Mouse (Mus musculus) kidney, adult 2 months (tissue): ENCODE data around the gene Pecam1. TPM values are rescaled to one million over a fixed set of nuclear protein-coding genes. Genes with fewer than 3 reads are reported as not detected.

Experiments used
- DNase-seq: peaks from one replicate; pipeline ENCODE4 v3.0.0; 2021
- H3K27ac ChIP-seq: fragments of 200-500 bp; 2 replicates; pipeline ENCODE4 v1.5.1; 2012; ENCODE audit warnings: low read depth, low read length, control low read depth, inconsistent platforms; ENCODE audit not compliant: insufficient read depth
- H3K27me3 ChIP-seq: fragments of 200-500 bp; replicated peaks from 2 replicates; pipeline ENCODE4 v1.6.1; 2012; ENCODE audit warnings: mild to moderate bottlenecking, moderate library complexity, low read length, inconsistent platforms; ENCODE audit not compliant: control insufficient read depth, insufficient read depth
- H3K36me3 ChIP-seq: fragments of 200-500 bp; 2 replicates; pipeline ENCODE4 v1.6.1; 2012; ENCODE audit warnings: mild to moderate bottlenecking, moderate library complexity, low read length, inconsistent platforms; ENCODE audit not compliant: control insufficient read depth, insufficient read depth
- H3K4me1 ChIP-seq: fragments of 200-500 bp; 2 replicates; pipeline ENCODE4 v1.6.1; 2011; ENCODE audit warnings: low read length; ENCODE audit not compliant: control insufficient read depth, insufficient read depth
- H3K4me3 ChIP-seq: fragments of 200-500 bp; 2 replicates; pipeline ENCODE4 v1.5.1; 2011; ENCODE audit warnings: mild to moderate bottlenecking, low read depth, low read length, control low read depth; ENCODE audit not compliant: insufficient read depth
- CTCF ChIP-seq: fragments of 200-500 bp; conservative IDR thresholded peaks from 2 replicates; pipeline ENCODE4 v1.5.1; 2011; ENCODE audit warnings: low read depth, mild to moderate bottlenecking, control low read depth, low read length, moderate library complexity, mixed read lengths; ENCODE audit not compliant: insufficient read depth, insufficient read length
- POLR2A ChIP-seq: fragments of 200-500 bp; IDR thresholded peaks from one replicate; pipeline ENCODE4 v1.6.1; 2011; ENCODE audit warnings: low read depth, low read length, control low read depth
- WGBS: fragments of 180-500 bp; shearing (Covaris S2); methylation state at CpG from one replicate; pipeline ENCODE4 v1.1.7; 2018; 5-methylcytosine and 5-hydroxymethylcytosine counted together
- polyA plus RNA-seq: library from polyadenylated mRNA; depleted of rRNA; stranded (reverse); fragments of >200 nt; gene quantifications from 2 replicates; pipeline ENCODE4 v1.2.3, GENCODE M21; 2012

The Pecam1 gene
- polyA plus RNA-seq, 1 experiment, result 60.4 TPM

DNA sequence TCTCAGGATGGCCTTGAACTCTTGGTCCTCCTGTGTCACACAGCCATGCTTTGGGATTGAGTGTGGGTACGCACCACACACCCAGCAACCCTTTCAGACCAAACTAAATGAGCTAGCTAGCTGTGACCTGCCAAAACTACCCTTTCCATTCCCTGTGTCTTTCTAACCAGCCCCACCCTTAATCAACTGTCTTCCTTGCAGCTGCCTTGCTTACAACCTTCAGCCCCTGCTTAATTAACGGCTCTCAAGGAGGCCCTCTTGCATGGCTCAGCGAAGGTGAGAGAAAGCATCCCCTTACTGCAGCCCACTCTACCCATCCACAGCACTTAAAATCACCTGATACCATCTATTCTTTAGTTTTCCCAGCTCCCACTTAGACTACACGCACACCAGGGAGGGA, 73.1 kb downstream of the Pecam1 start:
- WGBS, result 82% methylated on average over 4 of the region's 4 CpGs
- TF ChIP-seq CTCF, result no peak
- TF ChIP-seq POLR2A, result no peak
- no peak overlapping the region for H3K4me3 ChIP-seq
- no peak for DNase-seq
- peak overlapping the region; percentile 6; the same call in 1 of the 2 replicates for H3K27ac ChIP-seq
- H3K27me3 ChIP-seq, result no peaks in the 10 kb centered on the region
- H3K4me1 ChIP-seq, result peaks cover 12% of the 10 kb centered on the region
- H3K36me3 ChIP-seq, result no peaks in the 10 kb centered on the region

- Histone ChIP-seq H3K27ac (peak overlapping the region; percentile 86), H3K4me3 (no peak overlapping the region), H3K4me1 (peaks cover 12% of the 10 kb centered on the region), H3K36me3 (no peaks in the 10 kb centered on the region), H3K27me3 (no peaks in the 10 kb centered on the region)
- TF ChIP-seq POLR2A (no peak), CTCF (no peak)
- no peak for DNase-seq
- 81% methylated on average over 5 of the region's 5 CpGs for WGBS
These were observed 74.6 kb downstream of the Pecam1 start for GRCm38 (mm10) chr11:106675875-106676274.

DNA sequence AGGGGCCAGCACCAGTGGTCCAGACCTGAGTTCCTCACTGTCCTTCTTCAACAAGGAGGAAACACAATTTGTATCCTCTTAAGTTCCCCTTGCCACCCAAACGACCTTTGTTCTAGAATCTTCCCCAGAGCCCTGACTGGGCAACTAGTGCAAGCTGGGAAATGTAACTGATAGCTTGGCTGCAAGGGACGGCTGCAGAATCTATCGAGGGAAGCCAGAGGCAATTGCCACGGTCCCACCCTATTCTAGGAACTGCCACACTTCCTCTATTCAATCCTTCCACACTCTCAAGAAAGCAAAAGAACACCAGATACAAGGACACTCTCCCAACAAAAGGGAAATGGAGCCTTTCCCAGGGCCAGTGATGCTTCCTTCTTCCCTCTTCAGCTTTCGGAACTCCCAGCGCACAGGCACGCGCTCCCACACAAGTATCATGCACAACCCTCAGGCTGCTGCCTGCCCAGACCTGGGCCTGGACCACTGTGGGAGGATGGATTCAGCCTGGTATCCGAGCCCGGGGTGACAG, 75.2 kb downstream of the Pecam1 start:
- Histone ChIP-seq H3K27ac (peak overlapping the region; percentile 86), H3K36me3 (no peaks in the 10 kb centered on the region), H3K4me1 (peaks cover 12% of the 10 kb centered on the region), H3K4me3 (no peak overlapping the region), H3K27me3 (no peaks in the 10 kb centered on the region)
- TF ChIP-seq POLR2A, result no peak
- no peak for TF ChIP-seq CTCF
- DNase-seq, result peak; percentile 78
- WGBS, result 35% methylated on average over 10 of the region's 10 CpGs

DNA sequence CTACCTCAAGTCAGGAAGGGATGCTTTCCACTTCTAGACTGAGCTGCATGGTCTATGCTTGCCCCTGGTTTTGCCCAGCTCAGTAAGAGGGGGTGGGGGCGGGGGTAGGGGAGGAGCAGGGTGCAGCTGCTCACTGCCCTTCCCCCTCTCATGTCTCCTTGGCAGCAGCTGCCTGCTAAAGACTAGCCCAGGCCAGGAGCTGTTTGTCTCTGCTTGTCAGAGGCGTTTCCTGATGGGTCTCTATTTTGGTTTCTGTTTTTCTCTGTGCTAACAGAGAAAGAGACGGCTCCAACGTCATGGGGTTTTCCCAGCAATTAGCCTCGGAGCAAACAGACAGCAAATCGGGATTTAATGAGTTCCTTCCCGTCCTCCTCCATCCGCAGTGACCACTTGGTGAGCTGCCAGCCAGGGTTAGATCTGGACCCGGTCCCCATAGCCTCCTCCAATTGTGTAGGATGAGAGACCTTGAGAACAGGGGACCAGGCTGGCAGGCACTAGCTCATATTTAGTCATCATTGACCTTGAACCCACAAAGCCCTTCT, 75.7 kb downstream of the Pecam1 start:
- Histone ChIP-seq H3K36me3 (no peaks in the 10 kb centered on the region), H3K27me3 (no peaks in the 10 kb centered on the region), H3K4me1 (peaks cover 12% of the 10 kb centered on the region), H3K27ac (peak overlapping the region; percentile 86), H3K4me3 (no peak overlapping the region)
- WGBS, result 8% methylated on average over 9 of the region's 9 CpGs
- TF ChIP-seq POLR2A (no peak), CTCF (no peak)
- DNase-seq, result peak; percentile 92

- Histone ChIP-seq H3K36me3 (no peaks in the 10 kb centered on the region), H3K27ac (peak overlapping the region; percentile 4; the same call in 1 of the 2 replicates), H3K4me1 (peaks cover 12% of the 10 kb centered on the region), H3K27me3 (no peaks in the 10 kb centered on the region), H3K4me3 (no peak overlapping the region)
- TF ChIP-seq CTCF (no peak), POLR2A (no peak)
- 64% methylated on average over 8 of the region's 8 CpGs for WGBS
- peak; percentile 22 for DNase-seq
These were observed 76.5 kb downstream of the Pecam1 start for GRCm38 (mm10) chr11:106673727-106674611.

- 81% methylated on average over 5 of the region's 5 CpGs for WGBS
- Histone ChIP-seq H3K27ac (no peak overlapping the region), H3K27me3 (no peaks in the 10 kb centered on the region), H3K4me1 (peaks cover 12% of the 10 kb centered on the region), H3K36me3 (no peaks in the 10 kb centered on the region), H3K4me3 (no peak overlapping the region)
- no peak for DNase-seq
- TF ChIP-seq CTCF, result no peak
- TF ChIP-seq POLR2A, result no peak
These were observed 77.4 kb downstream of the Pecam1 start for GRCm38 (mm10) chr11:106672919-106673505.

DNA sequence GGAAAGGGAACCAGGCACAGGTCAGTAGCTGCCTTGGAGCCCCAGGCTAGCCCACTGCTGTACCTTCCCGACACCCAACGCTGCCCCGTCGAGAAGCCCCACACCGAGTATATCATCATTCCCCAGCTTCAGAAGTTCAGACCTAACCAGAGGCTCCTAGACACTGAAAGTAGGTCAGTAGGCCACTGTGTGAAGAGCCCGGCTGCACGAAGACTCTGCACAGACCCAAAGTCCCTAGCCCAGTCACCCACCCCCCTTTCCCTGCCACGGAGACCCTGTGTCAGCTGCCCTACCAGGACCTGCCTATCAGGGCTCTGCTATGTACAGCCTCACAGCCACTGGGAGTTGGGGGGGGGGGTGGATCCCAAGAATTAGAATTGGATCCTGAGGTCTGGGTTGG, 78.6 kb downstream of the Pecam1 start:
- Histone ChIP-seq H3K27ac (no peak overlapping the region), H3K4me3 (no peak overlapping the region), H3K27me3 (no peaks in the 10 kb centered on the region), H3K36me3 (no peaks in the 10 kb centered on the region), H3K4me1 (peaks cover 8% of the 10 kb centered on the region)
- no peak for TF ChIP-seq CTCF
- no peak for TF ChIP-seq POLR2A
- DNase-seq, result no peak
- 90% methylated on average over 8 of the region's 8 CpGs for WGBS
